Mouse (Mus musculus) adrenal gland, postnatal 4 days (tissue): ENCODE data around the gene Ugt1a2. TPM values are rescaled to one million over a fixed set of nuclear protein-coding genes. Genes with fewer than 3 reads are reported as not detected.
A peak's percentile ranks its signal among the peaks of the same experiment; 100 is the strongest.
"Not testable (repeated sequence)": the region's sequence is repeated elsewhere in the genome, so short reads cannot be mapped to it uniquely, and the experiment has no call there.

Experiments
- DNase-seq, 2 experiments: peaks; one replicate each; pipeline ENCODE4 v3.0.0; 2021 to 2022; ENCODE audit warnings: low spot score in 2 of 2, mixed read lengths in 2 of 2
- total RNA-seq, 2 experiments: library from RNA; stranded (reverse); gene quantifications; 2 replicates each; pipeline ENCODE4 v1.2.3; 2021

Gene Ugt1a2
- total RNA-seq, 2 experiments from 2014 or later = 1.0 to 31.4 TPM

DNA sequence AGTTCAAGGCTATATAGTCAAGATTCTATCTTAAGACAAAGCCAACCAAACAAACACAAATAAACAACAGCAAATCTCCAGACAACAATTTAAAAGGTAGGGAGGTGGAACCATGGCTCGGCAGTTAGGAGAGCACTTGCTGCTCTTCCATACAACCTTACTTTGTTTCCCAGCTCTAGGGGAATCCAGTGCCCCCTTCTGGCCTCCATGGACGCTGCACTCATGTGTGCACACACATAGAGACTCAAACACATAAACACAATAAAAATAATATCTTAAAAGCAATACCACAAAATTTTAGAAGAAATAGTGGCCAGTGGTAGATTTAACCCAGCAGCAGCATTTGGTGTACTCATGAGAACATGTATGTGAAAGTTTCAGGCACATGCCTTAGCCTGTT lies 16.7 kb downstream of the Ugt1a2 start:
- no peak for DNase-seq

- DNase-seq = no peak
Observed at GRCm38 (mm10) chr1:88217576-88217975, 17.2 kb downstream of the Ugt1a2 start.

GRCm38 (mm10) chr1:88218051-88218450 lies 17.6 kb downstream of the Ugt1a2 start:
- DNase-seq = no peak

DNA sequence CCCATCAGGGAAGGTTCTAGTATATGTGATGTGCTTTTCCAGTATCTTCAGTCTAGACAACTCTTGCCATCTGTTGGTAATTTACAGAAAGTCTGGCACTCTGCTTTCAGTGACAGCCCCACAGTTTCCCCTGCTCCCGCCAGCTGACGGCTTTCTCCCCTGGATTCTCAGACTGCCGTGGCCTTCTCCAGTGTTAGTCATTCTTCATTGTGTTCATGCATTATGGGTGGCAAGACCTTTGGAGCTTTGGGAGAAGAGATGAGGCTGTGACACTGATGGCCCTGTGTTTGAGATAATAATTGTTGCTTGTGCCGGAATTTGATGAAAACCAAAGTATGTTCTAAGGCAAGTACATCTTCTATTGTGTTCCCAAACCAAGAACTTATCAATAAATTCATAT lies 18.2 kb downstream of the Ugt1a2 start:
- DNase-seq = no peak

DNA sequence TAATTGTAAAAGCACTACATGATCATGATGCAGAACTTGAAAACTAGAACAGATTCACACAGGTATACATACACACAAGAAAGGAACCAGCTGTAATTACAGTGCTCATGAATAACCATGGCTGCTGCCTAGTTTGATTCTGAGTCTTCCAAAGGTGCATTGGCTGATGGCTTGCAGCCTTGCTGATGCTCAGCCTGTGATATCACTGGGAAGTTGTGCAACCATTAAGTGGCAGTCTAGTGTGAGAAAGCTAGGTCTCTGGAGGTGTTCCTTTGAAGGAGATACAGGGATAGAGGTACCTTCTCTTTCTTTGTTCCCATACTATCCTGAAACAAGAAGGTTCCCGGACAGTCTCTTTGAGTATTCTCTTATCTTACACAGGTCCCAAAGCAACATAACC lies 18.7 kb downstream of the Ugt1a2 start:
- DNase-seq = no peak

GRCm38 (mm10) chr1:88220336-88220735 lies 19.9 kb downstream of the Ugt1a2 start:
- no peak for DNase-seq

GRCm38 (mm10) chr1:88222216-88222615 lies 21.8 kb downstream of the Ugt1a2 start:
- DNase-seq = no peak

GRCm38 (mm10) chr1:88223011-88223515 lies 22.7 kb downstream of the Ugt1a2 start:
- not testable (repeated sequence) for DNase-seq

GRCm38 (mm10) chr1:88223591-88223990 lies 23.2 kb downstream of the Ugt1a2 start:
- no peak for DNase-seq

DNA sequence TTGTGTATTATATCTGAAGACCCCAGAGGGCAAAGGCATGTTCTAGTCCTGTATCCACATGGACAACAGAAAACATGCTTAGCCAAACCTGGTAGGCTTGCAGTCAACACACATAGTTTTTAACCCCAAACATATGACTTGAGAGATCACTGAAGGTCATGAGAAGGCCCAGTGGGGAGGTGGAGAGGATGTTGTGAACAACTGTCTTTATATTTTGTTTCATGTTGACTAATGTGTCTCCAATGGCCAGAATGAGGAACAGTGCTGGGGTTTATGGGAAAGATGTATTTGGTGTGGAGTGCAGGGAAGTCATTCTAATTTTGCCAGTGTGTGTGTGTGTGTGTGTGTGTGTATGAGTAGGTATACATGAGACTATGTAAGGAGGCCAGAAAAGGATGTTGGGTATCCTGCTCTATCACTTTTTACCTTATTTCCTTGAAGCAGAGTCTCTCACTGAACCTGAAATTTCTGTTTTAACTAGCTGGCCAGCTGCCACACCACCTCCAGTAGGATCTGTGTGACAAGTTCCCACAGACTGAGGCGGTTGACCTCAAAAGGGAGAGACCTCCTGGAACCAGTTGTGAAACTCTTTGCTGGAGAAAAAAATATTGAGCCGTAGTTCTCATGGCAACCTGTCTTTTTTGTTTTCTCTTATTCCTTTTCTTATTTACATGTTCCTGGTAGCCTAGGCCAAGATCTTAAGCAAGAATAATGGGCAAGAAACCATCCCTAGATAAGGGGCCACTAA lies 23.8 kb downstream of the Ugt1a2 start:
- no peak for DNase-seq

GRCm38 (mm10) chr1:88225301-88225700 lies 24.9 kb downstream of the Ugt1a2 start:
- DNase-seq = not testable (repeated sequence)

DNA sequence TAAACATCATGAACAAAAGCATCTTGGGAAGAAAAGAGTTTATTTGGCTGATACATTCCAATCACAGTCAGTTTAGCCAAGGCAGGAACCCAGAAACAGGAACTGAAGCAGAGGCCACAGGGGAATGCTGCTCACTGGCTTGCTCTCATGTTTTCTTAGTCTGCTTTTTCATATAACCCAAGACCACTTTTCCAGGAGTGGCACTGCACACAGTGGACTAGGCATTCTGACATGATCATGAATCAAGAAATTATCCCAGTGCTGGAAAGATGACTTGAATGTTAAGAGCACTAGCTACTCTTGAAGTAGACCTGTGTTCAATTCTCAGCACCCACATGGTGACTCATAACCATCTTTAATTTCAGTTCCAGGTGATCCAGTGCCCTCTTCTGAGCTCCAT lies 25.3 kb downstream of the Ugt1a2 start:
- DNase-seq = no peak

DNA sequence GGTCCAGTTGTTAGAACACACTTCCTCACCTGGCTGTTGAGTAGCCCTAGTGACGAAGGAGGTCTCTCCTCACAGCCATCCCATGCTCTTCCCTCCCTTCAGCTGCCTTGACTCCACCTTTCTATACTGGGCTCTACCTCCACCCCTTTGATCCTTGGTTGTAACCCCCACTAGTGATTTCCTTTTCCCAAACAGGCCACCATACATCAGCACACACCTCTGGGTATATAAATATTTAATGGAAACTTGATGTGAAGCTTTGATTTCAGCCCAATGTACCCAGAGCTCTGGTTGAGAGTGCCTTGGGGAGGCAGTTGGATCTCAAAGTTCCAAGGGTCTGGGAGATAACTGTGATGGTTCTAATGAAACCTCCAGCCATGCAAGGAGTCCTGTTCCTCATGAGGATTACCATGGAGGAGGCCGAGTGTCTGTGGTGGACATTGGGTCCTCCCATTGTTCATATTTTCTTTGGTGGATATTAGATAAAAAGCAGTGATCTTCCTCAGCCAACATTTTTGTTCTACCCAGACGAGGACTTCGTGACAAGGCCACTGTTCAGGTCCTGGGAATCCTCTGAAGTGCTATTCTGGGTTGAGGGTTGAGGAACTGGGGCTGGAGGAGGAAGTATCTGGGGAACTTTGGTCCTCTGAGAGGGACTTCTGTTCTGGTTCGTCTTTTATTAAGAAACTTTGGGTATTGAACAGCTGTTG lies 26.4 kb downstream of the Ugt1a2 start, which contains the start of gene Mroh2a:
Mroh2a (plus strand) TSS at position 317 of the 710 bp plus-strand sequence.
- peak in 1 of 2 experiments; percentile 5 for DNase-seq

GRCm38 (mm10) chr1:88227482-88227881 lies 27.1 kb downstream of the Ugt1a2 start:
- DNase-seq = no peak

DNA sequence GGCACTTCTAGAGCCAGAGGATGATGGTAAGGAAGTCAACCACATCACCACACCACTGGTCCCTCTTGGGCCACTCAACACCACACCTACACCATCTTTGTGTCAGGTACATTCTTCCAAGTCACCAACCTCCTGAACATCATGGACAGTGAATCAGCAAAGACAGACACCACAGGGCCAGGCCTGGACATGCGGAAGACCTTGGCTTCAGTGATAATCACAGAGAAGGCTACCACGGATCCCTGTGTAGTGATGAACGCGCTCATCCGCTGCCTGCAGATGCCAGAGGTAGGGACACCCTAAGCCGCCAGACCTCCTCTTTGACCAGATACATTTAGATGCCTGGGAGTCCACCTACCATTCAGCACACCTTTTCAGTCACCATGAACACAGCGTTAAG lies 27.7 kb downstream of the Ugt1a2 start:
- peak in 1 of 2 experiments; percentile 8 for DNase-seq

- peak in 1 of 2 experiments; percentile 3 for DNase-seq
Observed at GRCm38 (mm10) chr1:88229566-88229965, 29.2 kb downstream of the Ugt1a2 start.

- DNase-seq = peak in 1 of 2 experiments; percentile 18
Observed at GRCm38 (mm10) chr1:88229986-88230385, 29.6 kb downstream of the Ugt1a2 start.

DNA sequence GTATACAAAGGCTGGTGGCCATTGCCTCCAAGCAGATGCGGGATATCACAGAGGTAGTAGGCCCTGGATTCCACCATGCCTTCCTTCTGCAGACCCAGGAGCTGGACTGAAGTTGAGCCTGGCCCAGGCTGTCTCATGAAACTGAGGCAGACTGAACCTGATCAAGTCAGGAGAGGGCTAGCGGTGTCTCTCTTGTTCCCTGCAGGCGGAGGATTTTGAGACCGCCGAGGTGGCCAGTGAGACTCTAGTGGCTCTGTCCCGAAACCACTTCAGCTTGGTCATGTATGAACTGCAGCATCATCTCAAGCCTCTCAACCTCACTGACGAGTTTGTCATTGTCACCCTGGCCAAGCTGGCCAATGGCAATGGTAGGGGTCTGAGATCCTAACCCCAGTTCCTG lies 30.0 kb downstream of the Ugt1a2 start:
- peak in 1 of 2 experiments; percentile 8 for DNase-seq

- no peak for DNase-seq
Observed at GRCm38 (mm10) chr1:88230981-88231802, 30.8 kb downstream of the Ugt1a2 start.

GRCm38 (mm10) chr1:88231803-88232499 lies 31.6 kb downstream of the Ugt1a2 start:
- peak in 1 of 2 experiments; percentile 22 for DNase-seq
